Mouse (Mus musculus): ENCODE measurements at regions not wholly inside any gene's neighbourhood (a gene's known extent, or its start where the extent isn't known, plus 50 kb on each side); places are given as distances from the start of the nearest gene placed in this dataset.

GRCm38 (mm10) chr10:84172828-84173321 lies 267.5 kb downstream of the Nuak1 start:
- DNase-seq (ENCODE audit: low read depth, low spot score), result peak; percentile 16

DNA sequence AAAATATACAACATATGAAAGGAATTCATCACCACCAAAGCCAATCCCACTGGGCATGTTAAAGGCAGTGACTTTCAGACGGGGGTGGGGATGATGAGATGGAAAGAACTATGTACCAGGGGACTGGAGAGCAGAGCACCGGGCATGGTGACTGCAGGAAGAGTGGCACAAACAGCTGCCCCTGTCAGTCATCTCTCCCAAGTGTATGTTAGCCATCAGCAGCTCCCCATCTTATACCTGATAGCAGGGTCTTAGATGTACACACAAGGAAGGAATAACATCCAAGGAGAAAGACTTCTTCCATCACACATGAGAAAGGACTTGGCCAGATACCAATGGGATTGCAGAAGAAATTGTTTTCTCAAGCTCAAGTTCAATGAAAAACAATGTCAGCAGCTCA lies 257.2 kb downstream of the Nuak1 start:
- DNase-seq (ENCODE audit: low read depth, low spot score), result no peak

DNA sequence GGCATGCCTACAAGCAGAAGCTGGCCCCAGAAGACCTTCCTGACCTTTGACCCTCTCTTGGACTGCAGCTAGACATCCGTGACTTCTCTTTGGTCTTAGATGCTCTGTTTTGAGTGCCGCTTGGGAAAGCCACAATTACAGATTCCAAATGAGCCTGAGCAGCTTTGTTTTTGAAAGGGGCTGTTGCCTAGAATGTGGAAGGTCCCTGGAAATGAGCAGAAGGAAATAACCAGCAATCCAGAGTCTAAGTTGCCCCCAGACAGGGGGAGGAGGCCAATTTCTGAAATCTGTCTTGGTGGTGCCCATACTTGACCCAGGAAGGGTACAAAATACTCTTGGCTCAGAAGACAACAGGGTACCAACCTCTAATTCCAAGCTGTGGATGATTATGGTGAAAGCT lies 253.9 kb downstream of the Nuak1 start:
- no peak for DNase-seq (ENCODE audit: low read depth, low spot score)

DNA sequence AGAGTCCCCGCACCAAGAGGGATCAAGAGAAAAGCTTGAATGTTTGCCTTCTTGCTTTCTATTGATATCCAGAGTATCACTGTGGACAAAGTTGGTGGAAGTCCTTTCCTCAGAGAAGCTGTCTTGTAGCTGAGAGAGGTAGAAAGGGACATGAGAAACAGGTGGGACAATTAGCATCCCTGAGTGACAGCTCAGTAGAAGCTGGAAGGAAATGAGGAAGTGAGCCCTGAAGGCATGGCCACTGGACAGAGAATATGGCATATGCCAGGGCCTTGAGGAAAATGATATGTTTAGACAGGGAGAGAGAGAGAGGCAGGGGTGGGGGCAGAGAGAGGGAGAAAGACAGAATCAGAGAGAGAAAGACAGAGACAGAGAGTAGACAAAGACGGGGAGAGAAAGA lies 241.4 kb downstream of the Nuak1 start:
- DNase-seq (ENCODE audit: low read depth, low spot score), result no peak

DNA sequence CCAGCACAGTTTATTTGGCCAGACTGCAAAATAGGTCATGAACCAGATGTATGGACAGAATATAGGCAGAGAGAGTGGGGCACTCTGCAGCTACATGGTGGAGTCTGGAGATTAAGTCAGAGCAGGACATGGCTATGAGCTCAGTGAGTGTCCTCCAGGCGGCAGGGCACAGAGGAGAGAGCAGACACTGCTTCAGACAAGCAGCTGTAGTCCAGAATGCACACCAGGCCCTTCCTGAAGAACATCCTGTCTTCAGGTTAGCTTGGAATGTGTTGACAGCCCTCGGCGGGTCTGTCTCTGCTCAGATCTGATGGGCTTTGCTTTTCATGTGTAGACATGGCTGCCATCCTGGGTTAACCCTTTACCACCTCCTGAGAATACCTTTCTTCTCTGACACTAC lies 238.6 kb downstream of the Nuak1 start:
- no peak for DNase-seq (ENCODE audit: low read depth, low spot score)

GRCm38 (mm10) chr10:84212096-84212785 lies 228.2 kb downstream of the Nuak1 start:
- DNase-seq (ENCODE audit: low read depth, low spot score), result no peak

DNA sequence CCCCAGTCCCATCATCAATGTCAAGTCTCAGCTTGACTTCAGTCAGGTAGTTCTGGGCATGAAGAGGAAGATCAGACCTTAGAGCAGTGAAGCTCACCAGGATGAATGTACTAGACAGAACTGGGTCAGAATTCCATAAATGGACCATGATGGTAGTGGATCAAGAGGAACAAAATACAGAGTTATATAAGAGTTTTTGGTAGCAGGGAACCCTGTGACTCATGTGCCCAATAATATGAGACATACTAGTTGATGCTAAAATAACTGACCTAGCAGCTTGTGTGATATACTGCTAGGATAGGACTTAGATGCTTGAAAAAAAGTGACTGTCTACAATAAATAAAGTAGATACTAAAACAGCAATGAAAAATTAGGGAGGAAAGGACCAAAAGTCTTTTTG lies 225.6 kb downstream of the Nuak1 start:
- no peak for DNase-seq (ENCODE audit: low read depth, low spot score)

DNA sequence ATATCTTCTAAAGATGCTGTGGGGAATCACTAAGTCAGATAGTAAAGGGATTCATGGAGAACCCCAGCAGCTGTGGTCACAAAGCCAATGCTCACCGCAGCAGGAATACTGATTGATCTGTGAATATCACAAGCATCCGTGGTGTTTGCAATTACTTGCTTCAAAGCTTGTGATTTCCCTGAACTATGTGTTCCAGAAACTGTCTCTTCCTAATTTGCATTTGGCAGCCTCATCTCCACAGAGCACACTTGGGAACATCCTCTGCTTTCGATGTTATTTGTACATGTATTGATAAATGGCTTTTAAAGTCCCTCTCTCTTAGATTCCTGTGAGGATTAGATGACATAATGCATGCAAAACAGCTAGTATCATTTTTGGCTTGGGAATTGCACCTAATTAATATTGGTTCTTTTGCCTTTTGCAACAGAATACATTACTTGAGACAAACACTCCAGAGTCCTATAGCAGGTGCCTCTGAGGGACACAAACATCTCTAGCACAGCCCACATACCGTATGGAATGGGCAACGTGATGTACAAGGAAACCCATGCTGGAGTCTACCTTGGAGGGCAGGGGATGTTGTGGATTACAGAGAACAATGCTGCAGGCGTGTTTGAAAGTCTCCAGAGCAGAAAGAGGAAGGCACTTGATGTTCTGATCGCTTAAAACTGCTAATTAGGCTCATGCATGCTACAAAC lies 211.0 kb downstream of the Nuak1 start:
- DNase-seq (ENCODE audit: low read depth, low spot score), result no peak

DNA sequence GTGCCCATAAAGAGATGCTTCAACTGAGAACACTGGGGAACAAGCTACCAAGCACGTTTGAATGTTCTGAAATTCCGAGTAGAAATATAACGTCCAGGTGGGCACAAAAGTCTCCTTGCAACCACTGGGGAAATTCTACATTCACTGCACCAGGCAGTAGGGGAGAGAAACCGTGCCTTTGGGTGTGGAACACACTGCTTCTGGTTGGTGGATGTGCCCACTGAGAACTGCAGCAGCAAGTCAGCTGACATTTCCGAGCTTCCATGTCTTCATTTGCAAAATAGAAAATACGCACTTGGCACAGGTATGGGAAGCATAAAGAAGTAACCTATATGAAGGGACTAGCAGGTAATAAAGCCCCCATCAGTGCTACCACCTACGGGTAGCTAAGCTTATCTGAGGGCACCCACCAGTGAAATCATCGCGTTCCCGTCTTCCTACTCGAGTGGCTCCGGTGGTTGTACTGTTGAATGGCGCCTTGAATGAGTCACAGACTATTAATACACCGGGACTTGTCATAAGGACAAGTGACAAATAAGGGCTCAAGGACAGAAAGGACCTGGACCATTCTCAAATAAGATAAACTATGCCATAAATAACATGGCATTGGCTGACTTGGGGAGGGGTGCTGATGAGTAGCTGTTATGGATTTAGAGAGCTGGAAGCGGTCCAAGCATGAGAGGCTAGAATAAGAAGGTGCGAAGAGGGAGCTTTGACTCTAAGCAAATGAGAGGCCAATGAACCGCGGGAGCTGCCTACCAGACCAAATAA lies 210.2 kb downstream of the Nuak1 start:
- DNase-seq (ENCODE audit: low read depth, low spot score), result no peak

GRCm38 (mm10) chr10:84235006-84235405 lies 205.4 kb downstream of the Nuak1 start:
- DNase-seq (ENCODE audit: low read depth, low spot score), result no peak

GRCm38 (mm10) chr10:84236236-84236635 lies 204.2 kb downstream of the Nuak1 start:
- DNase-seq (ENCODE audit: low read depth, low spot score), result no peak

GRCm38 (mm10) chr10:84238279-84238963 lies 202.0 kb downstream of the Nuak1 start:
- DNase-seq (ENCODE audit: low read depth, low spot score), result no peak

- DNase-seq (ENCODE audit: low read depth, low spot score), result no peak
These were observed 197.1 kb downstream of the Nuak1 start for GRCm38 (mm10) chr10:84243283-84243682.

DNA sequence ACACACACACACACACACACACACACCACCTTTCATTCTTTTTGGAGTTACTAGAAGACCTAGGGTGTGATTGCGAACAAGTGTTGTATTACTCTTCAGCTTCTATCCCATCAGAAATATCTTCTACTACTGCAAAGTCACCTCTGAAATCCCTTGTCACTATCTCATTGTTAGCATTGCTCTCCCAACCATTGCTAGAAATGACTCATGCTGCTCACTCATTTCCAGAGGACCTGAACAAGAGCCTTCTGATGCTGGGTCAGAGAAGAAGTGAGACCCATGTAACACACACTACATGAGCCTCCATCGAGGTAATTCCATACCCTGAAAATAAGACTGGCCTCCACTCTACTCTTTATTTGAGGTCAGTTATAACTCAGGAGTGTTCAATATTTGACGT lies 191.1 kb downstream of the Nuak1 start:
- no peak for DNase-seq (ENCODE audit: low read depth, low spot score)

- no peak for DNase-seq (ENCODE audit: low read depth, low spot score)
These were observed 179.3 kb downstream of the Nuak1 start for GRCm38 (mm10) chr10:84260931-84261650.

DNA sequence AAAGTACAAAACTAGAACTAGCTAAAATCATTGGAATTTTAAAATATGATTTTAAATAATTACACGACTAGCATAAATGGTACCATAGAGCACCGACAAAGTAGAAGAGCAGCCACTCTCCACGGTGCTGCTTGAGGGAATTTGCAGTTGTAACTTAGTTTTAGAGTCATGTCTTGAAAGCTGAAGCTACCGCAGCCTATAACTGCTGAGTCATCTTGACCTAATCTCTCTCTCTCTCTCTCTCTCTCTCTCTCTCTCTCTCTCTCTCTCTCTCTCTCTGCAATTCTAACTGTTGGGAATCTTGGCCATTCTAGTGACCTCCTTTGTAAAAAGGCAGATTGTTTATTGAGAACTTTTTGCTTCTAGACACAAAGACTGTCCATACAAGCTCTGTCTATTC lies 177.5 kb downstream of the Nuak1 start:
- DNase-seq (ENCODE audit: low read depth, low spot score), result no peak

- peak; percentile 42 for DNase-seq (ENCODE audit: low read depth, low spot score)
These were observed 154.4 kb downstream of the Nuak1 start for GRCm38 (mm10) chr10:84285832-84286506.

- no peak for DNase-seq (ENCODE audit: low read depth, low spot score)
These were observed 146.0 kb downstream of the Nuak1 start for GRCm38 (mm10) chr10:84294422-84294821.

DNA sequence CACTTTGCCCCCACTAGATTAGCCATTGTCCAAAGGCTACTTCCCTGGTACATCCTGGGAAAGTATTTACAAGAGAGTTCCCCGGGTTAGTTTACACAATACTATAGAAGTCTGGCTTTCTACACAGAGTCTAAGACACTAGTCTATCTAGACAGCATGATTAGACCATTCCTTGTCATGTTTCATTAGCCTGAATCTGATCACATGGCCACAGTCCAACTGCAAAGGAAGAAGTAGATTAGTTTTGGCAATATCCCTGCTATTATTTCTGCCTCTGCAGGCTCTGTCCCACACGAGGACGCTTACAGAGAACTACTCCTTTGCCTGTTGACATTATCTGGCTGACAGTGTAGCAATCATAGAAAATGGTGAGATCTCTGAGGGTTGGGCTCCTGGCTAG lies 144.2 kb downstream of the Nuak1 start:
- DNase-seq (ENCODE audit: low read depth, low spot score), result no peak

GRCm38 (mm10) chr10:84301561-84301960 lies 138.8 kb downstream of the Nuak1 start:
- DNase-seq (ENCODE audit: low read depth, low spot score), result no peak

Data from brain, embryonic 18.5 days (tissue).